Mouse (Mus musculus) monocyte, adult 59 days (primary cell): Measurements from ENCODE around the gene Cnot10. TPM values are rescaled to one million over a fixed set of nuclear protein-coding genes. Genes with fewer than 3 reads are reported as not detected.

Experiments used
- total RNA-seq, 2 experiments: library from RNA; stranded (reverse); gene quantifications; one replicate each; pipeline ENCODE4 v1.2.4; 2023

Gene Cnot10
- 10 to 100 TPM; 40.2 to 43.7 TPM for total RNA-seq

GRCm38 (mm10) chr9:114639839-114640646 lies at the start of gene Cnot10:
TSS of gene Cnot10 (minus strand) at chr9:114640184.

GRCm38 (mm10) chr9:114688252-114688952 lies 48.4 kb upstream of the Cnot10 start, which contains the start of gene Dync1li1:
TSS of gene Dync1li1 (plus strand) at chr9:114688790.

GRCm38 (mm10) chr9:114563761-114564606 lies 76.0 kb downstream of the Cnot10 start, which contains the start of gene Trim71:
TSS of gene Trim71 (minus strand) at chr9:114564369.

Other genes with a start within 250 kb of the Cnot10 start
- gene Crtap, start 249.5 kb downstream of the Cnot10 start, total RNA-seq, result 10 to 100 TPM; 11.9 to 12.2 TPM
- 10 to 100 TPM; 32.9 to 33.8 TPM for gene Glb1, start 239.1 kb downstream of the Cnot10 start, total RNA-seq
- gene Tmppe, start 239.1 kb downstream of the Cnot10 start, total RNA-seq, result 10 to 100 TPM; 12.5 to 12.7 TPM
- not detected for gene Ccr4, start 135.3 kb downstream of the Cnot10 start, total RNA-seq
- not detected for gene C130032M10Rik, start 124.5 kb downstream of the Cnot10 start, total RNA-seq
- gene Trim71, start 75.8 kb downstream of the Cnot10 start, total RNA-seq, result not detected
- 10 to 100 TPM; 47.0 to 51.3 TPM for gene Dync1li1, start 48.6 kb upstream of the Cnot10 start, total RNA-seq
- 100 to 1,000 TPM; 106 to 107 TPM for gene Cmtm6, start 90.9 kb upstream of the Cnot10 start, total RNA-seq
- gene Cmtm7, start 141.7 kb upstream of the Cnot10 start, total RNA-seq, result 100 to 1,000 TPM; 164 to 202 TPM
- gene Cmtm8, start 204.0 kb upstream of the Cnot10 start, total RNA-seq, result 1 to 10 TPM; 2.1 to 2.6 TPM